Mouse (Mus musculus) fat pad, adult 2 months (tissue): ENCODE data around the gene Rdh1.

ENCODE experiments used
- DNase-seq: peaks from one replicate; pipeline ENCODE4 v3.0.0-alpha.2; 2011; ENCODE audit warnings: low read depth, low spot score; ENCODE audit errors: extremely low read depth

The Rdh1 gene

GRCm38 (mm10) chr10:127759181-127760110, at the start of gene Rdh1, which contains the start of gene Rdh16f1:
Gene Rdh1 (plus strand): TSS chr10:127759721.
Gene Rdh16f1 (plus strand): TSS chr10:127759787.
- DNase-seq = peak; percentile 99

- DNase-seq = no peak
Measured at GRCm38 (mm10) chr10:127710331-127710730, 49.2 kb upstream of the Rdh1 start.

GRCm38 (mm10) chr10:127712736-127713135, 46.8 kb upstream of the Rdh1 start:
- DNase-seq = no peak

GRCm38 (mm10) chr10:127721671-127722418, 37.7 kb upstream of the Rdh1 start:
- DNase-seq = no peak

GRCm38 (mm10) chr10:127724178-127724577, 35.3 kb upstream of the Rdh1 start, which contains the start of gene Tac2:
Gene Tac2 (plus strand): TSS chr10:127724478.
- no peak for DNase-seq

- DNase-seq = no peak
Measured at GRCm38 (mm10) chr10:127725136-127725535, 34.4 kb upstream of the Rdh1 start.

GRCm38 (mm10) chr10:127728437-127728836, 31.1 kb upstream of the Rdh1 start:
- no peak for DNase-seq

- DNase-seq = no peak
Measured at GRCm38 (mm10) chr10:127730285-127730932, 29.1 kb upstream of the Rdh1 start.

- DNase-seq = no peak
Measured at GRCm38 (mm10) chr10:127730933-127731310, 28.6 kb upstream of the Rdh1 start.

- DNase-seq = no peak
Measured at GRCm38 (mm10) chr10:127731397-127731796, 28.1 kb upstream of the Rdh1 start.

GRCm38 (mm10) chr10:127734434-127734833, 25.1 kb upstream of the Rdh1 start:
- DNase-seq = no peak

GRCm38 (mm10) chr10:127736266-127736665, 23.3 kb upstream of the Rdh1 start:
- no peak for DNase-seq

- DNase-seq = no peak
Measured at GRCm38 (mm10) chr10:127736916-127737315, 22.6 kb upstream of the Rdh1 start.

GRCm38 (mm10) chr10:127737552-127737951, 22.0 kb upstream of the Rdh1 start:
- no peak for DNase-seq

GRCm38 (mm10) chr10:127738151-127738882, 21.2 kb upstream of the Rdh1 start:
- no peak for DNase-seq

GRCm38 (mm10) chr10:127739083-127739660, 20.3 kb upstream of the Rdh1 start, which contains the start of gene Zbtb39:
Gene Zbtb39 (plus strand): TSS chr10:127739538.
- DNase-seq = no peak

GRCm38 (mm10) chr10:127739661-127740161, 19.8 kb upstream of the Rdh1 start:
- no peak for DNase-seq

GRCm38 (mm10) chr10:127744661-127745060, 14.9 kb upstream of the Rdh1 start:
- DNase-seq = no peak

- no peak for DNase-seq
Measured at GRCm38 (mm10) chr10:127745886-127746285, 13.6 kb upstream of the Rdh1 start.

GRCm38 (mm10) chr10:127747254-127747653, 12.3 kb upstream of the Rdh1 start:
- DNase-seq = no peak
